Mouse (Mus musculus): Measurements from ENCODE around the gene Lhfpl5. TPM values are rescaled to one million over a fixed set of nuclear protein-coding genes. Genes with fewer than 3 reads are reported as not detected.
A peak's percentile ranks its signal among the peaks of the same experiment; 100 is the strongest.

Lhfpl5 gene
- polyA plus RNA-seq (2014; fragmentation: Nextera tagmentation; extraction: Ambion mirVana), result 12.7 and 18.1 TPM in 2 replicates

GRCm38 (mm10) chr17:28575244-28576125 lies at the start of gene Lhfpl5:
Gene Lhfpl5 (plus strand): TSS chr17:28575641.
- WGBS, result 15% methylated on average over 50 of the region's 50 CpGs
- peaks cover 6% of the 10 kb centered on the region; the same call in 1 of the 2 replicates for H3K4me1 ChIP-seq (ENCODE audit: control insufficient read depth, insufficient read depth, low read length)

DNA sequence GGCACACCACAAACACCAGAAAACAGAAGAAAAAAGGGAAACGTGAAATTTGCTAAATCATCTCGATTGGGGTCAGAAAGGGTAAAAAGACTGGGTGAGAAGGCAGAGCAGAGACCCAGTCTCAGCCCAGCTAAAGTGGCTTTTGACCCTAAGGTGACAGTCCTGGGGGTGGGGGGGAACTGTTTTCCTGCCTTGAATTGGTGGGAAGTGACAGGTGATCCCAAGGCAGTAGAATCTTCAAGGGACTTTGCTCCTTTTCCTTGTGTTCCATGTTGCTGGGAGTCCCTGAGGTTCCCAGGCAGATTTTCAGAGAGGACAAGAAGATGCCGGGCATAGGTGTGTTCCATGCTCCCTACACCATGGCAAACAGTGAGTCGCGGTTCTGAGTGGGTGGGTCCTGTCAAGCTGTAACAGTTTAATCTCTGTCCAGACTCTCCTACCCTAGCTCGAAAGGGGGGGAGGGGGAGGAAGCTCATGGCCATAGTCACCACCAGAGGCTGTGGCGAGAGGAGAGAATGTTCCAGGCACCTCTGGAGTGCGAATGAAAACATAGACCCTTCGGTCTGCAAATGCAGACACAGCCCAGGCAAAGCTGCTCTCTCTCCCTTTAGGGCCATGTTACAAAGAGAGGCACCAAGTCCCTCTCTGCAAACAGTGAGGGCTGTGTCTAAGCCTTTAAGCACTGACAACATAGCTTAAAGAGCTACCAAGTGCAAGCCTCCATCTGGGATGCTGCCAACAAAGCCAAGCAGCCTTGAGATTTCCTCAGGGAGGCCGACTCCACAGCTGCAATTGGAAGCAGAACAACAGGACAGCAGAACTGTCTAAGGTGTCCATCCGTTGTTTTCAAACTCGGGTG lies 48.0 kb upstream of the Lhfpl5 start:
- ATAC-seq (ENCODE audit: low read depth), result no peak
- Histone ChIP-seq H3K36me3 (ENCODE audit: control insufficient read depth, insufficient read depth, low read length) (no peaks in the 10 kb centered on the region), H3K9ac (replicated peaks; ENCODE audit: low read depth, low read length) (no peak overlapping the region), H3K4me1 (ENCODE audit: control insufficient read depth, insufficient read depth, low read length) (no peaks in the 10 kb centered on the region), H3K27me3 (ENCODE audit: control insufficient read depth, insufficient read depth, low read length) (no peaks in the 10 kb centered on the region), H3K4me3 (ENCODE audit: low read depth, low read length) (no peak overlapping the region), H3K9me3 (ENCODE audit: control insufficient read depth, low read length) (no peaks in the 10 kb centered on the region), H3K27ac (ENCODE audit: low read depth, low read length) (0 out of 2 replicates have a peak overlapping the region, but pooled peaks have one; percentile 16), H3K4me2 (ENCODE audit: low read depth, low read length) (peak overlapping the region; percentile 16; the same call in 1 of the 2 replicates)
- 53% methylated on average over 12 of the region's 12 CpGs for WGBS

More at GRCm38 (mm10) chr17:28575244-28576125, at the start of gene Lhfpl5:
- no peaks in the 10 kb centered on the region for H3K9me3 ChIP-seq (ENCODE audit: control insufficient read depth, low read length)
- H3K9ac ChIP-seq (replicated peaks; ENCODE audit: low read depth, low read length), result peak within 1 kb of the TSS; percentile 39
- peak within 1 kb of the TSS; percentile 31 for H3K4me3 ChIP-seq (ENCODE audit: low read depth, low read length)
- H3K4me2 ChIP-seq (ENCODE audit: low read depth, low read length), result peak within 1 kb of the TSS; percentile 65
- no peaks in the 10 kb centered on the region for H3K36me3 ChIP-seq (ENCODE audit: control insufficient read depth, insufficient read depth, low read length)
- no peaks in the 10 kb centered on the region for H3K27me3 ChIP-seq (ENCODE audit: control insufficient read depth, insufficient read depth, low read length)
- no peak within 1 kb of the TSS for H3K27ac ChIP-seq (ENCODE audit: low read depth, low read length)
- peak; percentile 71 for ATAC-seq (ENCODE audit: low read depth)

DNA sequence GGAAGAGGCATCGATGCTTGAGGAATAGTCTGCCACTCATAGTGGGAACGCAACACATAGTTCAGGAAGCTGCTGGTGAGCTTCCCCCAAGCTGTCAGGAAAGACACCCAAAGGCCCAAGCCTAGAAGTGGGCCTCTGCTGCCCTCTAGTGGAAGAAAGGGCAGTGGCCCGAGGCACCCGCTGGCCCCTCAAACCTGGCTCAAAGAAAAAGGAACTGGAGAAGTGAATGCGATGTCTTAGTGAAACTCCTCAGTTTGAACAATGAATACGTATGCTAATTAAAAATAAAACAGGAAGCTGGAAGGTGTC lies 47.4 kb upstream of the Lhfpl5 start:
- Histone ChIP-seq H3K27ac (ENCODE audit: low read depth, low read length) (0 out of 2 replicates have a peak overlapping the region, but pooled peaks have one; percentile 16), H3K4me3 (ENCODE audit: low read depth, low read length) (no peak overlapping the region), H3K9me3 (ENCODE audit: control insufficient read depth, low read length) (no peaks in the 10 kb centered on the region), H3K4me2 (ENCODE audit: low read depth, low read length) (peak overlapping the region; percentile 16; the same call in 1 of the 2 replicates), H3K9ac (replicated peaks; ENCODE audit: low read depth, low read length) (no peak overlapping the region), H3K36me3 (ENCODE audit: control insufficient read depth, insufficient read depth, low read length) (no peaks in the 10 kb centered on the region), H3K4me1 (ENCODE audit: control insufficient read depth, insufficient read depth, low read length) (no peaks in the 10 kb centered on the region), H3K27me3 (ENCODE audit: control insufficient read depth, insufficient read depth, low read length) (no peaks in the 10 kb centered on the region)
- 3% methylated on average over 6 of the region's 6 CpGs for whole genome bisulfite sequencing
- no peak for ATAC-seq (ENCODE audit: low read depth)

- Histone ChIP-seq H3K9me3 (ENCODE audit: control insufficient read depth, low read length) (no peaks in the 10 kb centered on the region), H3K27me3 (ENCODE audit: control insufficient read depth, insufficient read depth, low read length) (no peaks in the 10 kb centered on the region), H3K4me2 (ENCODE audit: low read depth, low read length) (no peak overlapping the region), H3K36me3 (ENCODE audit: control insufficient read depth, insufficient read depth, low read length) (no peaks in the 10 kb centered on the region), H3K9ac (replicated peaks; ENCODE audit: low read depth, low read length) (no peak overlapping the region), H3K4me1 (ENCODE audit: control insufficient read depth, insufficient read depth, low read length) (no peaks in the 10 kb centered on the region), H3K4me3 (ENCODE audit: low read depth, low read length) (no peak overlapping the region), H3K27ac (ENCODE audit: low read depth, low read length) (no peak overlapping the region)
- 75% methylated on average over 4 of the region's 4 CpGs for WGBS
- ATAC-seq (ENCODE audit: low read depth), result no peak
Measured at GRCm38 (mm10) chr17:28529116-28529515, 46.3 kb upstream of the Lhfpl5 start.

DNA sequence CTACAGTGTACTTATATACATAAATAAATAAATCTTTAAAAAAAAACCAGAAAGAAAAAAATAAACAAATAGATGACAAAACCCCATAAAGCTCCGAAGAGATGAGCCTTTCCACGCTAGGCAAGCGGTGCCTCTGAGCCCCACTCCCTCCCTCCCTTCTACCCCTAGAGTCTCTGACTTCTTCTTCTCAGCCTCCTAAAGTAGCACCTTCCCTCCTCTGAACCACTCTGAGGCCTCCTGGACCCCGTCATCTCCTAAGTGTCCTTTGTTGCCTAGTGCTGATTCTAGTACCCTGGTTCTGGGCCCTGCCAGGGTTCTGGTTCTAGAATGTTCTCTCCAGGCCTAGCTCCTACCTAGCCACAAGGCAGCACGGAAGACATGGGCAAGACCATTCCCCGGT lies 44.9 kb upstream of the Lhfpl5 start, which contains the start of gene Armc12:
Gene Armc12, plus strand, starts transcription at position 301 of the 400 bp plus-strand sequence.
- 89% methylated on average over 6 of the region's 6 CpGs for WGBS
- no peaks in the 10 kb centered on the region for H3K4me1 ChIP-seq (ENCODE audit: control insufficient read depth, insufficient read depth, low read length)
- H3K9me3 ChIP-seq (ENCODE audit: control insufficient read depth, low read length), result no peaks in the 10 kb centered on the region
- H3K36me3 ChIP-seq (ENCODE audit: control insufficient read depth, insufficient read depth, low read length), result no peaks in the 10 kb centered on the region
- no peak for ATAC-seq (ENCODE audit: low read depth)
- no peak within 1 kb of the TSS for H3K4me3 ChIP-seq (ENCODE audit: low read depth, low read length)
- H3K27me3 ChIP-seq (ENCODE audit: control insufficient read depth, insufficient read depth, low read length), result no peaks in the 10 kb centered on the region
- no peak within 1 kb of the TSS for H3K4me2 ChIP-seq (ENCODE audit: low read depth, low read length)
- H3K9ac ChIP-seq (replicated peaks; ENCODE audit: low read depth, low read length), result no peak within 1 kb of the TSS
- H3K27ac ChIP-seq (ENCODE audit: low read depth, low read length), result no peak within 1 kb of the TSS

DNA sequence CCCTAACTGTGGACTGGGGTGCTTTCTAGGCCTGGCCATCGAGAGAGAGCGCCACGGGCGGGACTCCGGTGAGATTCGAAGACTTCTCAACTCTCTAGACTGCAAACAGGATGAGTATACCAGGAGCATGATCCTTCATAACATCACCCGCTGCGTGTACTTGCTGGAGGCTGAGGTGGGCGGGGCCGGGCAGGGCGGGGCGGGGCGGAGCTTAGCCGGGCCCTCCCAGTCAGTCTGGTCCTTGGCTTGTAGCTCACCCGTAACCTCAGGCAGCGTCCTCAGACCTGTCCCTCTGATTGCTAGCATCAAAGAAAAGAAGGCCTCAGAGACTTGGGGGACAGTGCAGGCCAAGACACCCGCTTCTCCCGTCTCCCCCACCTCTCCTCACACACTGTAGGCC lies 43.5 kb upstream of the Lhfpl5 start:
- no peak overlapping the region for H3K4me2 ChIP-seq (ENCODE audit: low read depth, low read length)
- WGBS, result 15% methylated on average over 18 of the region's 18 CpGs
- H3K4me3 ChIP-seq (ENCODE audit: low read depth, low read length), result no peak overlapping the region
- H3K36me3 ChIP-seq (ENCODE audit: control insufficient read depth, insufficient read depth, low read length), result no peaks in the 10 kb centered on the region
- no peak overlapping the region for H3K27ac ChIP-seq (ENCODE audit: low read depth, low read length)
- no peak for ATAC-seq (ENCODE audit: low read depth)
- H3K9ac ChIP-seq (replicated peaks; ENCODE audit: low read depth, low read length), result no peak overlapping the region
- H3K27me3 ChIP-seq (ENCODE audit: control insufficient read depth, insufficient read depth, low read length), result no peaks in the 10 kb centered on the region
- no peaks in the 10 kb centered on the region for H3K9me3 ChIP-seq (ENCODE audit: control insufficient read depth, low read length)
- no peaks in the 10 kb centered on the region for H3K4me1 ChIP-seq (ENCODE audit: control insufficient read depth, insufficient read depth, low read length)

DNA sequence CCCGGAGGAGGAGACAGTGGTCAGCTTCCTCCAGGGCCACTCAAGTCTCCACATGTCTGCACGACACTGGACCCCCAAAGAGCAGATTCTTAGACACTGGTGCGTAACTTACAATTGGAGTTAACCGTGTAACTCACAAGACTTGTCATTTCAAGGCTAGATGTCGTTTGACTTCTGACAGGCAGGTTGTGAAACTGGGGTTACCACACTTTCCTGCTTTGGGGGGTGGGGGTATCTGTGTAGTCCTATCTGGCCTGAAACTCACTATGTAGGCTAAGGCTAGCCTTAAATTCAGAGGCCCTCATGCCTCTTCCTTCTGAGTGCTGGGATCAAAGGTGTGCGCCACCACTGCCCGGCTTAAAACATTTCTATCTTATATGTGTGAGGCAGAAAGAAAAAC lies 42.9 kb upstream of the Lhfpl5 start:
- ATAC-seq (ENCODE audit: low read depth), result no peak
- H3K9ac ChIP-seq (replicated peaks; ENCODE audit: low read depth, low read length), result no peak overlapping the region
- 89% methylated on average over 7 of the region's 7 CpGs for WGBS
- H3K9me3 ChIP-seq (ENCODE audit: control insufficient read depth, low read length), result no peaks in the 10 kb centered on the region
- no peak overlapping the region for H3K4me2 ChIP-seq (ENCODE audit: low read depth, low read length)
- no peaks in the 10 kb centered on the region for H3K4me1 ChIP-seq (ENCODE audit: control insufficient read depth, insufficient read depth, low read length)
- H3K27ac ChIP-seq (ENCODE audit: low read depth, low read length), result no peak overlapping the region
- H3K36me3 ChIP-seq (ENCODE audit: control insufficient read depth, insufficient read depth, low read length), result no peaks in the 10 kb centered on the region
- no peak overlapping the region for H3K4me3 ChIP-seq (ENCODE audit: low read depth, low read length)
- H3K27me3 ChIP-seq (ENCODE audit: control insufficient read depth, insufficient read depth, low read length), result no peaks in the 10 kb centered on the region

DNA sequence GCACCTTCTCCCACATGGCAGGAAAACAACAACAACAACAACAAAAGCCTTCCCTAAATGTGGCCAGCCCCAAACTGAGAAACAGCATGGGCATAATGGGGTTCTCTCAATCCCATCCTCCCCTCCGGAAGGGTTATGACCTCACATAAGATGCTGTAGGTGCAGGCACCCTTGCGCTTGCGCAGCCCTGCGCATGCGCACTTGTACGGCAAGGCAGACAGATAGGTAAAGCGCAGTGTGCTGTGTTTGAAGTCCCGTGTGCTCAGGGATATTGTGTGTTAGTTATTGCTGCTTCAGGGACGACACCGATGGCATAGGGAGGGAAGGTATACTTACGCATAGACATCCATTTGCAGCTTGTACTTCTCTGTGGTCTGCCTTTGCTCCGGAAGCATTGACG lies 42.1 kb upstream of the Lhfpl5 start:
- 85% methylated on average over 13 of the region's 13 CpGs for WGBS
- Histone ChIP-seq H3K4me3 (ENCODE audit: low read depth, low read length) (no peak overlapping the region), H3K4me1 (ENCODE audit: control insufficient read depth, insufficient read depth, low read length) (no peaks in the 10 kb centered on the region), H3K4me2 (ENCODE audit: low read depth, low read length) (no peak overlapping the region), H3K27ac (ENCODE audit: low read depth, low read length) (no peak overlapping the region), H3K9me3 (ENCODE audit: control insufficient read depth, low read length) (no peaks in the 10 kb centered on the region), H3K9ac (replicated peaks; ENCODE audit: low read depth, low read length) (no peak overlapping the region), H3K36me3 (ENCODE audit: control insufficient read depth, insufficient read depth, low read length) (no peaks in the 10 kb centered on the region), H3K27me3 (ENCODE audit: control insufficient read depth, insufficient read depth, low read length) (no peaks in the 10 kb centered on the region)
- ATAC-seq (ENCODE audit: low read depth), result no peak

GRCm38 (mm10) chr17:28537881-28538280 lies 37.6 kb upstream of the Lhfpl5 start:
- Histone ChIP-seq H3K4me2 (ENCODE audit: low read depth, low read length) (no peak overlapping the region), H3K27ac (ENCODE audit: low read depth, low read length) (no peak overlapping the region), H3K27me3 (ENCODE audit: control insufficient read depth, insufficient read depth, low read length) (no peaks in the 10 kb centered on the region), H3K9me3 (ENCODE audit: control insufficient read depth, low read length) (no peaks in the 10 kb centered on the region), H3K9ac (replicated peaks; ENCODE audit: low read depth, low read length) (no peak overlapping the region), H3K4me3 (ENCODE audit: low read depth, low read length) (no peak overlapping the region), H3K4me1 (ENCODE audit: control insufficient read depth, insufficient read depth, low read length) (no peaks in the 10 kb centered on the region), H3K36me3 (ENCODE audit: control insufficient read depth, insufficient read depth, low read length) (no peaks in the 10 kb centered on the region)
- WGBS, result 48% methylated on average over 12 of the region's 12 CpGs
- no peak for ATAC-seq (ENCODE audit: low read depth)

All from neural tube, embryonic 14.5 days (tissue).